Mouse (Mus musculus): Measurements from ENCODE around the gene Sirpb1a. TPM values are rescaled to one million over a fixed set of nuclear protein-coding genes. Genes with fewer than 3 reads are reported as not detected.
"Not testable (repeated sequence)": the region's sequence is repeated elsewhere in the genome, so short reads cannot be mapped to it uniquely, and the experiment has no call there.

Gene Sirpb1a
- polyA plus RNA-seq (2012; rRNA removed): not detected in 2 replicates

- H3K4me3 ChIP-seq (ENCODE audit: insufficient read depth, low read length); H3K27ac ChIP-seq (ENCODE audit: insufficient read depth, low read length); H3K4me1 ChIP-seq (ENCODE audit: control insufficient read depth, insufficient read depth, low read length): not testable (repeated sequence)
Observed at GRCm38 (mm10) chr3:15426447-15426846, at the start of gene Sirpb1a. TSS of gene Sirpb1a (minus strand) at chr3:15426520.

GRCm38 (mm10) chr3:15474831-15475230 is 48.5 kb upstream of the Sirpb1a start:
- H3K4me3 ChIP-seq (ENCODE audit: insufficient read depth, low read length); H3K27ac ChIP-seq (ENCODE audit: insufficient read depth, low read length); H3K4me1 ChIP-seq (ENCODE audit: control insufficient read depth, insufficient read depth, low read length): not testable (repeated sequence)

- H3K4me1 ChIP-seq (ENCODE audit: control insufficient read depth, insufficient read depth, low read length); H3K4me3 ChIP-seq (ENCODE audit: insufficient read depth, low read length); H3K27ac ChIP-seq (ENCODE audit: insufficient read depth, low read length): not testable (repeated sequence)
Observed at GRCm38 (mm10) chr3:15470158-15470557, 43.8 kb upstream of the Sirpb1a start.

GRCm38 (mm10) chr3:15443936-15444335 is 17.6 kb upstream of the Sirpb1a start:
- not testable (repeated sequence) for H3K4me3 ChIP-seq (ENCODE audit: insufficient read depth, low read length); H3K4me1 ChIP-seq (ENCODE audit: control insufficient read depth, insufficient read depth, low read length); H3K27ac ChIP-seq (ENCODE audit: insufficient read depth, low read length)

GRCm38 (mm10) chr3:15439844-15440243 is 13.5 kb upstream of the Sirpb1a start:
- not testable (repeated sequence) for H3K4me3 ChIP-seq (ENCODE audit: insufficient read depth, low read length); H3K27ac ChIP-seq (ENCODE audit: insufficient read depth, low read length); H3K4me1 ChIP-seq (ENCODE audit: control insufficient read depth, insufficient read depth, low read length)

GRCm38 (mm10) chr3:15427917-15428316 is 1.6 kb upstream of the Sirpb1a start:
- H3K4me3 ChIP-seq (ENCODE audit: insufficient read depth, low read length): no peak overlapping the region
- TF ChIP-seq CTCF (IDR thresholded peaks at IDR 0.05; ENCODE audit: extremely low read depth, insufficient read depth, low read length) (no peak), POLR2A (IDR thresholded peaks at IDR 0.05; ENCODE audit: extremely low read depth, insufficient read depth, low read length) (no peak)
- H3K27ac ChIP-seq (ENCODE audit: insufficient read depth, low read length): no peak overlapping the region
- no peaks in the 10 kb centered on the region for H3K4me1 ChIP-seq (ENCODE audit: control insufficient read depth, insufficient read depth, low read length)

- not testable (repeated sequence) for H3K27ac ChIP-seq (ENCODE audit: insufficient read depth, low read length); H3K4me3 ChIP-seq (ENCODE audit: insufficient read depth, low read length); H3K4me1 ChIP-seq (ENCODE audit: control insufficient read depth, insufficient read depth, low read length)
Observed at GRCm38 (mm10) chr3:15355690-15356089, 70.6 kb downstream of the Sirpb1a start.

- H3K4me3 ChIP-seq (ENCODE audit: insufficient read depth, low read length); H3K4me1 ChIP-seq (ENCODE audit: control insufficient read depth, insufficient read depth, low read length); H3K27ac ChIP-seq (ENCODE audit: insufficient read depth, low read length): not testable (repeated sequence)
Observed at GRCm38 (mm10) chr3:15350318-15350717, 76.0 kb downstream of the Sirpb1a start.

GRCm38 (mm10) chr3:15345606-15346005 is 80.7 kb downstream of the Sirpb1a start:
- not testable (repeated sequence) for H3K4me3 ChIP-seq (ENCODE audit: insufficient read depth, low read length); H3K27ac ChIP-seq (ENCODE audit: insufficient read depth, low read length); H3K4me1 ChIP-seq (ENCODE audit: control insufficient read depth, insufficient read depth, low read length)

- H3K27ac ChIP-seq (ENCODE audit: insufficient read depth, low read length): no peak overlapping the region
- TF ChIP-seq POLR2A (IDR thresholded peaks at IDR 0.05; ENCODE audit: extremely low read depth, insufficient read depth, low read length): no peak
- TF ChIP-seq CTCF (IDR thresholded peaks at IDR 0.05; ENCODE audit: extremely low read depth, insufficient read depth, low read length): no peak
- no peak overlapping the region for H3K4me3 ChIP-seq (ENCODE audit: insufficient read depth, low read length)
- H3K4me1 ChIP-seq (ENCODE audit: control insufficient read depth, insufficient read depth, low read length): no peaks in the 10 kb centered on the region
Observed at GRCm38 (mm10) chr3:15340287-15340686, 86.0 kb downstream of the Sirpb1a start.

GRCm38 (mm10) chr3:15334182-15334581 is 92.1 kb downstream of the Sirpb1a start:
- TF ChIP-seq CTCF (IDR thresholded peaks at IDR 0.05; ENCODE audit: extremely low read depth, insufficient read depth, low read length) (no peak), POLR2A (IDR thresholded peaks at IDR 0.05; ENCODE audit: extremely low read depth, insufficient read depth, low read length) (no peak)
- Histone ChIP-seq H3K4me1 (ENCODE audit: control insufficient read depth, insufficient read depth, low read length) (no peaks in the 10 kb centered on the region), H3K27ac (ENCODE audit: insufficient read depth, low read length) (no peak overlapping the region), H3K4me3 (ENCODE audit: insufficient read depth, low read length) (no peak overlapping the region)

GRCm38 (mm10) chr3:15332063-15332462 is 94.3 kb downstream of the Sirpb1a start, which contains the start of gene Gm9733:
TSS of gene Gm9733 (minus strand) at chr3:15332302.
- Histone ChIP-seq H3K4me3 (ENCODE audit: insufficient read depth, low read length) (no peak within 1 kb of the TSS), H3K4me1 (ENCODE audit: control insufficient read depth, insufficient read depth, low read length) (no peaks in the 10 kb centered on the region), H3K27ac (ENCODE audit: insufficient read depth, low read length) (no peak within 1 kb of the TSS)
- no peak for TF ChIP-seq CTCF (IDR thresholded peaks at IDR 0.05; ENCODE audit: extremely low read depth, insufficient read depth, low read length)
- no peak for TF ChIP-seq POLR2A (IDR thresholded peaks at IDR 0.05; ENCODE audit: extremely low read depth, insufficient read depth, low read length)
